In the genomic region with DNA sequence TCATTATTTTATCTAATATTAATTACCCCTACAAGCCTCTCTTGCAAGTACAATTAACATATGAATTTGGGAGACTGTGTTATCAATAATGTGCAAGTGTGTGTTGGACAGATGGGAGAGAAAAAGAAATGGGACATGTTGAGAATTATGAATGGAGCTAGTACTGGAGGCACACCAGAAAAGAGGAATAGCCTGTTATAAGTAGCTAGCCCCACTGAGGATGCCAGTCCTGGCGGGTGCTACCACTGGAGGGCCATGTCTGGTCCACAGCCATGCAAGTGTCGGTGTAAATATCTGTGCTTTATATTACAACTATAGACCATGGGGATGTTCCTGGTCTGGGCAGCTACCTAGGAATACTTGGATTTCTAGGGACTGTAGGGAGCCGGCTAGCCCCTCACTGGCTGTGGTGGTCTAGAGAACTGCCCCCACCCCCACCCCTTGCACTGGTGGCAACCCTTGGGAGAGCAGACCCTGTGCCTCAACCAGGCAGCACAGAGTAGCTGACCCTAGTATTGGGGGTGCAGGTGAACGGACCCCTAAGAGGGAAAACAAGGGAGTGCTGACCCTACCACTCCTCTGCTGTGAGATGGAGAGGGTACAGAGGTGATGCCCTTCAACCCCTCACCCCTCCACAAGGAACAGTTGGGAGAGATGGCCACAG, we compare ENCODE assay signal across 27 mouse cellular contexts. TPM values are rescaled to one million over a fixed set of nuclear protein-coding genes. Genes with fewer than 3 reads are reported as not detected.
DNase-seq lines count a peak whose midpoint lies in the region; ATAC-seq and TF ChIP-seq lines count a peak whose summit lies in the region.
"Had no signal": no experiment of that assay in that cellular context is flagged by ENCODE, and none has a peak within 500 bp of the region (broad histone marks: within the 10 kb centered on the region; RNA-seq: fewer than 3 reads in every experiment).

No protein-coding gene starts in this region.

- no peak overlapping the region for H3K4me2 ChIP-seq in forebrain, embryonic 11.5 days (ENCODE audit: low read depth, low read length, severe bottlenecking)
- H3K4me2 ChIP-seq in forebrain, embryonic 15.5 days (replicated peaks), result no peak overlapping the region
- H3K4me2 ChIP-seq in kidney, embryonic 16.5 days (replicated peaks; ENCODE audit: low read depth, low read length), result no peak overlapping the region
- no peak overlapping the region for H3K4me2 ChIP-seq in midbrain, embryonic 15.5 days
- H3K4me2 ChIP-seq: embryonic facial prominence, embryonic 12.5 days; heart, embryonic 11.5 days; limb, embryonic 13.5 days; liver, embryonic 12.5 days had no signal

- H3K4me1 ChIP-seq in forebrain, embryonic 11.5 days (replicated peaks; ENCODE audit: control insufficient read depth, insufficient read depth, low read length), result no peaks in the 10 kb centered on the region
- no peaks in the 10 kb centered on the region for H3K4me1 ChIP-seq in forebrain, embryonic 15.5 days
- H3K4me1 ChIP-seq in kidney, embryonic 16.5 days (ENCODE audit: insufficient read depth, low read length), result no peaks in the 10 kb centered on the region
- no peaks in the 10 kb centered on the region for H3K4me1 ChIP-seq in midbrain, embryonic 15.5 days
- H3K4me1 ChIP-seq: embryonic facial prominence, embryonic 12.5 days; forebrain, embryonic 10.5 days; limb, embryonic 13.5 days; liver, embryonic 12.5 days had no signal

- H3K4me3 ChIP-seq in forebrain, embryonic 11.5 days (ENCODE audit: low read depth, low read length), result no peak overlapping the region
- H3K4me3 ChIP-seq in forebrain, embryonic 15.5 days, result no peak overlapping the region
- H3K4me3 ChIP-seq in kidney, embryonic 16.5 days (ENCODE audit: low read length), result no peak overlapping the region
- no peak overlapping the region for H3K4me3 ChIP-seq in midbrain, embryonic 15.5 days
- H3K4me3 ChIP-seq in layer of hippocampus, adult 2 months, result no peak overlapping the region
- H3K4me3 ChIP-seq: embryonic facial prominence, embryonic 12.5 days; forebrain, embryonic 10.5 days; left cerebral cortex, adult 2 months; limb, embryonic 13.5 days; liver, embryonic 12.5 days had no signal

- H3K27ac ChIP-seq in forebrain, embryonic 11.5 days (ENCODE audit: low read depth, low read length), result no peak overlapping the region
- no peak overlapping the region for H3K27ac ChIP-seq in forebrain, embryonic 15.5 days (replicated peaks)
- H3K27ac ChIP-seq in kidney, embryonic 16.5 days (ENCODE audit: low read length), result no peak overlapping the region
- H3K27ac ChIP-seq in midbrain, embryonic 15.5 days, result no peak overlapping the region
- H3K27ac ChIP-seq in layer of hippocampus, adult 2 months, result no peak overlapping the region
- H3K27ac ChIP-seq: embryonic facial prominence, embryonic 12.5 days; forebrain, embryonic 10.5 days; left cerebral cortex, adult 2 months; limb, embryonic 13.5 days; liver, embryonic 12.5 days had no signal

- TF ChIP-seq POLR2A in brain, embryonic 14.5 days (IDR thresholded peaks at IDR 0.05; ENCODE audit: borderline replicate concordance, extremely low read depth, insufficient read depth, insufficient read length, poor library complexity, severe bottlenecking), result no peak

- DNase-seq in forebrain, embryonic 11.5 days (ENCODE audit: low spot score), result no peak
- DNase-seq in kidney, postnatal 36 days, result no peak
- peak; percentile 24 for DNase-seq in brain, embryonic 14.5 days (ENCODE audit: low read depth)
- DNase-seq in layer of hippocampus, adult 2 months (ENCODE audit: low spot score in 2 of 2), result no peak
- DNase-seq: adrenal gland, adult 8-10 months; cerebellum, adult 8-10 months; cerebellum, postnatal 25 days; gastrocnemius, postnatal 25 days; heart, adult 11 months; heart, postnatal 4 days; kidney, adult 18-20 months; kidney, postnatal 10 days; liver, postnatal 0 days; lung, postnatal 36 days; thymus, postnatal 4 days had no signal

- no peak for TF ChIP-seq CTCF in brain, embryonic 14.5 days (IDR thresholded peaks at IDR 0.05; ENCODE audit: borderline replicate concordance, extremely low read depth, insufficient read depth, insufficient read length)
- no peak for TF ChIP-seq CTCF in layer of hippocampus, adult 2 months (conservative IDR thresholded peaks at IDR 0.05)

- H3K9me3 ChIP-seq in forebrain, embryonic 11.5 days (ENCODE audit: control insufficient read depth, low read length), result no peaks in the 10 kb centered on the region
- H3K9me3 ChIP-seq in forebrain, embryonic 15.5 days, result no peaks in the 10 kb centered on the region
- H3K9me3 ChIP-seq in kidney, embryonic 16.5 days (ENCODE audit: low read length), result no peaks in the 10 kb centered on the region
- H3K9me3 ChIP-seq in midbrain, embryonic 15.5 days, result no peaks in the 10 kb centered on the region; the same call in 1 of the 2 replicates
- H3K9me3 ChIP-seq: embryonic facial prominence, embryonic 12.5 days; forebrain, embryonic 10.5 days; limb, embryonic 13.5 days; liver, embryonic 12.5 days had no signal

- 90% methylated on average over 4 of the region's 4 CpGs for WGBS in forebrain, embryonic 11.5 days
- WGBS in forebrain, embryonic 15.5 days, result 85% methylated on average over 4 of the region's 4 CpGs
- 87% methylated on average over 4 of the region's 4 CpGs for WGBS in kidney, embryonic 16.5 days
- 88% methylated on average over 4 of the region's 4 CpGs for WGBS in midbrain, embryonic 15.5 days

- H3K9ac ChIP-seq in forebrain, embryonic 11.5 days (ENCODE audit: low read length), result no peak overlapping the region
- no peak overlapping the region for H3K9ac ChIP-seq in forebrain, embryonic 15.5 days (replicated peaks)
- H3K9ac ChIP-seq in kidney, embryonic 16.5 days (replicated peaks; ENCODE audit: low read length), result no peak overlapping the region
- no peak overlapping the region for H3K9ac ChIP-seq in midbrain, embryonic 15.5 days
- H3K9ac ChIP-seq: embryonic facial prominence, embryonic 12.5 days; limb, embryonic 13.5 days; liver, embryonic 12.5 days; liver, postnatal 0 days had no signal

- no peaks in the 10 kb centered on the region for H3K27me3 ChIP-seq in forebrain, embryonic 11.5 days (ENCODE audit: control insufficient read depth, insufficient read depth, low read length)
- no peaks in the 10 kb centered on the region for H3K27me3 ChIP-seq in forebrain, embryonic 15.5 days
- H3K27me3 ChIP-seq in kidney, embryonic 16.5 days (ENCODE audit: insufficient read depth, low read length), result no peaks in the 10 kb centered on the region
- no peaks in the 10 kb centered on the region for H3K27me3 ChIP-seq in midbrain, embryonic 15.5 days (replicated peaks)
- H3K27me3 ChIP-seq: embryonic facial prominence, embryonic 12.5 days; limb, embryonic 13.5 days; liver, embryonic 12.5 days had no signal

- H3K36me3 ChIP-seq in forebrain, embryonic 11.5 days (ENCODE audit: control insufficient read depth, insufficient read depth, low read length), result no peaks in the 10 kb centered on the region
- H3K36me3 ChIP-seq in forebrain, embryonic 15.5 days, result no peaks in the 10 kb centered on the region
- no peaks in the 10 kb centered on the region for H3K36me3 ChIP-seq in kidney, embryonic 16.5 days (ENCODE audit: insufficient read depth, low read length)
- no peaks in the 10 kb centered on the region for H3K36me3 ChIP-seq in midbrain, embryonic 15.5 days (replicated peaks)
- H3K36me3 ChIP-seq: embryonic facial prominence, embryonic 12.5 days; forebrain, embryonic 10.5 days; G1E; limb, embryonic 13.5 days; liver, embryonic 12.5 days had no signal

- 0 out of 2 replicates have a peak, but pooled peaks have one; percentile 24 for ATAC-seq in forebrain, embryonic 11.5 days (replicated peaks; ENCODE audit: low FRiP score)
- no peak for ATAC-seq in forebrain, embryonic 15.5 days (replicated peaks)
- ATAC-seq in kidney, embryonic 16.5 days (ENCODE audit: low FRiP score, low TSS enrichment), result peak; percentile 31; the same call in 1 of the 2 replicates
- 0 out of 2 replicates have a peak, but pooled peaks have one; percentile 24 for ATAC-seq in midbrain, embryonic 15.5 days (replicated peaks)
- ATAC-seq: liver, embryonic 12.5 days; liver, postnatal 0 days had no signal

RNA-seq across cellular contexts. Expression of gene Dgkb, which starts 21.1 kb away (rescaled TPM):
- 0.79 and 1.6 TPM in 2 replicates for polyA plus RNA-seq in forebrain, embryonic 11.5 days (2014; fragmentation: Nextera tagmentation; extraction: Ambion mirVana)
- 5.2 and 6.0 TPM in 2 replicates for polyA plus RNA-seq in forebrain, embryonic 15.5 days (2015; fragmentation: Nextera tagmentation; extraction: Ambion mirVana)
- 0.84 and 1.2 TPM in 2 replicates for polyA plus RNA-seq in kidney, embryonic 16.5 days (2015; fragmentation: Nextera tagmentation; extraction: Ambion mirVana)
- polyA plus RNA-seq in brain, embryonic 14.5 days (2012; rRNA removed), result 2.2 and 3.6 TPM in 2 replicates
- polyA plus RNA-seq in midbrain, embryonic 15.5 days (2015; fragmentation: Nextera tagmentation; extraction: Ambion mirVana), result 6.7 and 7.6 TPM in 2 replicates
- 100 to 1,000 TPM; 153 to 160 TPM for total RNA-seq in layer of hippocampus, adult 2 months (2021)
- total RNA-seq: megakaryocyte, adult 5-6 weeks; monocyte, adult 5-6 weeks had no signal
- polyA plus RNA-seq: G1E; heart, embryonic 11.5 days; liver, postnatal 0 days had no signal
